Mouse (Mus musculus) E14TG2a.4 (cell line): ENCODE results near the gene Cpeb4.
A peak's percentile ranks its signal among the peaks of the same experiment; 100 is the strongest.

Source experiments
- H3K27me3 ChIP-seq: 2 replicates; pipeline ENCODE4 v1.6.1; 2014; ENCODE audit warnings: low read length, control low read depth; ENCODE audit not compliant: insufficient read depth
- H3K36me3 ChIP-seq: 2 replicates; pipeline ENCODE4 v1.6.1; 2014; ENCODE audit warnings: low read length, control low read depth; ENCODE audit not compliant: insufficient read depth
- H3K4me1 ChIP-seq: replicated peaks from 2 replicates; pipeline ENCODE4 v1.6.1; 2014; ENCODE audit warnings: low read depth, low read length, control low read depth
- H3K4me3 ChIP-seq: replicated peaks from 2 replicates; pipeline ENCODE4 v1.5.1; 2014; ENCODE audit warnings: mild to moderate bottlenecking, low read length
- H3K9me3 ChIP-seq: 2 replicates; pipeline ENCODE4 v1.6.1; 2014; ENCODE audit warnings: low read length, control low read depth
- CTCF ChIP-seq: conservative IDR thresholded peaks from 2 replicates; pipeline ENCODE4 v1.5.1; 2014; ENCODE audit warnings: low read length
- NANOG ChIP-seq: IDR thresholded peaks from 2 replicates; pipeline ENCODE4 v1.6.1; 2014; ENCODE audit warnings: borderline replicate concordance, low read length, mixed read lengths
- POU5F1 ChIP-seq: IDR thresholded peaks from 2 replicates; pipeline ENCODE4 v1.6.1; 2014; ENCODE audit warnings: low read length, borderline replicate concordance

Cpeb4 gene

GRCm38 (mm10) chr11:31871911-31872310 lies at the start of gene Cpeb4:
Cpeb4 (plus strand) TSS chr11:31872211.
- Histone ChIP-seq H3K4me1 (peaks cover 12% of the 10 kb centered on the region; the same call in 1 of the 2 replicates), H3K36me3 (0 out of 2 replicates have a peak, but pooled peaks cover 3% of the 10 kb centered on the region), H3K4me3 (peak within 1 kb of the TSS; percentile 98), H3K9me3 (no peaks in the 10 kb centered on the region), H3K27me3 (no peaks in the 10 kb centered on the region)
- TF ChIP-seq POU5F1 (no peak), CTCF (no peak), NANOG (no peak)

DNA sequence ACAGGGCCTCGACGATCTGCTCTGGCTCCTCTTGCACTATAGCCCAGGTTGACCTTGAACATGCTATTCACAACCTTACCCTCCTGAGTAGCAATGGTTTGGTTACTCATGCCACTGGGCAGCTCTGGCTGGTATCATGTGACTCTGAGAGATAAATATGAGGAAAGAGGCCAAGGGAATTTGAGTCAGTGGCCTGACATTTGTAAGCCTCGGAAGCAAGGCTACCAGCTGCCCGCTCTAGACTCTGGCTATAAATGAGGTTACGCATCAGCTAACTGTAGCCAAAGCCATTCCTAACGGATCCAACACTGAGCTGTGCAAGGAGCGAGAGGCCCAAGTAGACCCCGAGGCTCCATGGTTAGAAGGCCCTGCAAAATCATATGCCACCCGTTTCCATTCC lies 49.5 kb upstream of the Cpeb4 start:
- no peaks in the 10 kb centered on the region for H3K36me3 ChIP-seq
- TF ChIP-seq POU5F1 (no peak), NANOG (no peak), CTCF (no peak)
- no peak overlapping the region for H3K4me3 ChIP-seq
- H3K27me3 ChIP-seq = 0 out of 2 replicates have a peak, but pooled peaks cover 7% of the 10 kb centered on the region
- no peaks in the 10 kb centered on the region for H3K9me3 ChIP-seq
- H3K4me1 ChIP-seq = peaks cover 10% of the 10 kb centered on the region; the same call in 1 of the 2 replicates

DNA sequence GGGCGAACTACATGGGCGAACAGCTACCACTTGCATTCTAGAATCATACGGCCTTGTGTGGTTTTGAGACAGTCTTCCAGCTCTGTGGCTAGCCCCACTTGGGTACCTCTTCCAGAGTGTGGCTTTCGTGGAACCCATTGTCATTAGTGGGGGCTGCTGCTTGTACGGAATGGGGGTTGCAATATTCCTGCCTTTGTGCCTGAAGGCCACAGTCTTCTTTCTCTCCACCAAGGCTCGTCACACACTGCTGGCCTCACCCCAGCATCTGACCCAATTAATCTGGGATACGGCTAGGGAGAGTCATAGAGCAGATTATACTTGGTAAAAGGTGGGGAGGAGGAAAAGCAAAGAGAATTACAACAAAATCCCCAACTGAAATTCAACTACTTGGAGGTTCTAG lies 48.5 kb upstream of the Cpeb4 start:
- no peaks in the 10 kb centered on the region for H3K36me3 ChIP-seq
- 0 out of 2 replicates have a peak, but pooled peaks cover 7% of the 10 kb centered on the region for H3K27me3 ChIP-seq
- H3K4me1 ChIP-seq = peaks cover 10% of the 10 kb centered on the region; the same call in 1 of the 2 replicates
- H3K9me3 ChIP-seq = no peaks in the 10 kb centered on the region
- TF ChIP-seq POU5F1 (no peak), CTCF (no peak), NANOG (no peak)
- no peak overlapping the region for H3K4me3 ChIP-seq

- H3K36me3 ChIP-seq = no peaks in the 10 kb centered on the region
- TF ChIP-seq CTCF = no peak
- TF ChIP-seq NANOG = no peak
- TF ChIP-seq POU5F1 = no peak
- peaks cover 10% of the 10 kb centered on the region; the same call in 1 of the 2 replicates for H3K4me1 ChIP-seq
- H3K9me3 ChIP-seq = 0 out of 2 replicates have a peak, but pooled peaks cover 3% of the 10 kb centered on the region
- H3K27me3 ChIP-seq = 0 out of 2 replicates have a peak, but pooled peaks cover 7% of the 10 kb centered on the region
- H3K4me3 ChIP-seq = no peak overlapping the region
These were observed 47.4 kb upstream of the Cpeb4 start for GRCm38 (mm10) chr11:31824504-31825166.

DNA sequence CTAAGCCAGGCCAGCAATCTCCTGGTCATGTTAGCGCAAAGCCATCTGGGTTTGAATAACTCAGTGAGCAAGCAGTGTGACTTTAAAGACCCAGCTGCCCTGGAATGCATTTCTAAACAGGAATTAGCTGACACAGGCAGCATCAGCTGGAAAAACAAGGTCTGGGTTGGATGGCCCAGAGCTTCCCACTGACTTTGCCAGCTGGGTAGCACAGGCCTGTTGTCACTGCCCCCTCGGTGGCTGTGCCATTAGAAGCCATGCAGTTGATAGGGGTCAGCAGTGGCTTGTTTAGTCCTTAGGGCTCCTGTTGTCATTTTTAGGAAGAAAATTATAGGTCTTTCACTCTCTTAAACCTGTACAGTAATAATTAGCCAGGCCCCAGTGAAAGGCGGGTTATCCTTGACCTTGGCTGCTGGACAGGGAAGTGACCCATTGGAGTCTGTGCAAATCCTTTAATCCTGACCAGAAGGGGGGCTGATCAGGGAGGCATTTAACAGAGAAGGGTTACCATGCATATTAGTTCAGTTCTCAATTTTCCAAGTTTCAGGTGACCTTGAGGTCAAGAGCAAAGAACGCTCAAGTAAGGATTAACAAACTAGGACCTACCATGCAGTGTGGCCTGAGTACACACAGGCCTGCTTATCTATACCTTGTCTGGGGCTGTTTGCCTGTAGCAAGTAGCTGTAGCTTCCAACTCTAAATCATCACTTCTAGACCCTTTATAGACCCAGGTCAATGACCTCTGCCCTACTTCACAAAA lies 43.8 kb upstream of the Cpeb4 start:
- H3K4me1 ChIP-seq = no peaks in the 10 kb centered on the region; the same call in 1 of the 2 replicates
- 0 out of 2 replicates have a peak, but pooled peaks cover 3% of the 10 kb centered on the region for H3K9me3 ChIP-seq
- no peak overlapping the region for H3K4me3 ChIP-seq
- no peaks in the 10 kb centered on the region for H3K27me3 ChIP-seq
- TF ChIP-seq CTCF (no peak), NANOG (no peak), POU5F1 (no peak)
- no peaks in the 10 kb centered on the region for H3K36me3 ChIP-seq

- Histone ChIP-seq H3K4me3 (no peak overlapping the region), H3K4me1 (no peaks in the 10 kb centered on the region; the same call in 1 of the 2 replicates), H3K27me3 (no peaks in the 10 kb centered on the region), H3K36me3 (no peaks in the 10 kb centered on the region), H3K9me3 (0 out of 2 replicates have a peak, but pooled peaks cover 3% of the 10 kb centered on the region)
- TF ChIP-seq CTCF = no peak
These were observed 43.3 kb upstream of the Cpeb4 start for GRCm38 (mm10) chr11:31828771-31829072.

DNA sequence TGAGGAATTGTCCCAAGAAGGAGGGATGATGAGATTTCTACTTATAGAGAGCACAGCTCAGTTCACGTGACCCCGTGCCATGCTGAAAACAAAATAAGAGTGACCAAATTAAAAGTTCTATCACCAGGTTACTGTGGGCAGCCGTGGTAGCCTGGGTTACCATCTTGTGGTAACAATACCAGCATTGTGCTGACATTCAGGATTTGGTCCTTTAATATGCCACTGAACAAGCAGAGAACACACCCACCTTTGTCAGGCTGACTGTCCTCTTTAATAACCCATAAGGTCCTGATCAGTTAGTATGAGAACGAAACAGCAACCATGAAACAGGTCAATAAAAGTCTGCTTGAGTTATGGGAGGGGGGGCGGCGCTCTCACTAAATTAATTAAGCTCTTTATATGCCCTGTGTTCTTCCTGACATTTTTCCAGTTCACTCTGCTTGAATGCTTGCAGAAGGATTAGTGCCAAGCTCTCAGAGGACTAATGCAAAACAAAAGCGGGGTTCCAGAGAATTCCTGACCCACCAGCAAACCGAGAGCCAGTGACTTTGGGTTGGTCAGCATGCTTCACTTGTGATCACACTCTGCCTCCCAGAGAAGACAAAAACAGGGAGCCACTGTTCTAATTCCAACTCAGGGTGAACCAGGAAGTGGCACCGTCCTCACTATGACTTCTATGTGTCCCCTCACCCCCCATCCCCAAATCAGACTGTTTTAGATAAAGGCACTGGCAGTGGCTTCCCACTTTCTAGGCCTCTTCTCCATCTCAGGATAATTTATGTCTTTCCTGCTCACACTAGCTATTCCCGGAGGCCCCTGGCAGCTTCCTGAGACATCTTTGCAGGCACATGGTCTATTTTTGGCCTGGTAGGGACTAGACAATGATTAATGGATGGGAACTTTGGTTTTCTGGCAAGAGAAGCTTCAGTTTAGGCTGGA lies 41.5 kb upstream of the Cpeb4 start:
- TF ChIP-seq NANOG (no peak), POU5F1 (no peak), CTCF (no peak)
- Histone ChIP-seq H3K27me3 (no peaks in the 10 kb centered on the region), H3K4me1 (no peaks in the 10 kb centered on the region; the same call in 1 of the 2 replicates), H3K4me3 (no peak overlapping the region), H3K36me3 (no peaks in the 10 kb centered on the region), H3K9me3 (0 out of 2 replicates have a peak, but pooled peaks cover 3% of the 10 kb centered on the region)

DNA sequence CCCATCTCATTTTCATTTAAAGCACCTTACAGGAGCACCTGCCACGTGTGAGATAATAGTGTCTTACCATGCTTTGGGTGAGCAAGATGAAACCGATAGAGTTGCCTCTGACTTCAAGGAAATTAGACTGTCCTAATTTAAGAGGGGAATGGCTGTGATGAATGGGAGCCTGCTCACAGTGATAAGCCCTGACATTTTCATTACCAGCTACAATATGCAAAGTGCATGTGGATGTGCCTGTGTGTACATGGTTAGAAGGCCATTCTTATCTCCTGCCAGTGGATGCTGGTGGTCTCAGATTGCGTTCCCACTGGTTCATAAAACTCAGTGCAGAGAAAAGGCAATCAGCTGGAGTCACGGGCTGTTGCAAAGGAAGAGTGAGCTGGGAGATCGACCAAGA lies 40.6 kb upstream of the Cpeb4 start:
- Histone ChIP-seq H3K36me3 (no peaks in the 10 kb centered on the region), H3K4me1 (no peaks in the 10 kb centered on the region; the same call in 1 of the 2 replicates), H3K4me3 (no peak overlapping the region), H3K27me3 (no peaks in the 10 kb centered on the region), H3K9me3 (0 out of 2 replicates have a peak, but pooled peaks cover 3% of the 10 kb centered on the region)
- no peak for TF ChIP-seq NANOG
- TF ChIP-seq CTCF = no peak
- no peak for TF ChIP-seq POU5F1
